Mouse (Mus musculus): ENCODE measurements around the gene Gm16434. TPM values are rescaled to one million over a fixed set of nuclear protein-coding genes. Genes with fewer than 3 reads are reported as not detected.
A peak's percentile ranks its signal among the peaks of the same experiment; 100 is the strongest.
"Not testable (repeated sequence)": the region's sequence is repeated elsewhere in the genome, so short reads cannot be mapped to it uniquely, and the experiment has no call there.

Gm16434 gene
- not detected in 2 replicates for polyA plus RNA-seq (2015; fragmentation: Nextera tagmentation; extraction: Ambion mirVana)

- not testable (repeated sequence) for H3K4me2 ChIP-seq (ENCODE audit: low read length); H3K27ac ChIP-seq (ENCODE audit: low read length); H3K27me3 ChIP-seq (replicated peaks; ENCODE audit: control insufficient read depth, insufficient read depth, low read length); H3K9ac ChIP-seq (replicated peaks; ENCODE audit: low read depth, low read length); H3K36me3 ChIP-seq (ENCODE audit: control insufficient read depth, insufficient read depth); H3K4me1 ChIP-seq (replicated peaks; ENCODE audit: control insufficient read depth, insufficient read depth, low read length); H3K9me3 ChIP-seq (ENCODE audit: control insufficient read depth, low read length); H3K4me3 ChIP-seq (replicated peaks; ENCODE audit: low read length); ATAC-seq
- whole genome bisulfite sequencing, result no CpG with 5 or more reads among the region's 2 CpGs
These were observed at the start of gene Gm16434 for GRCm38 (mm10) chr14:7194440-7194839. Gene Gm16434 (minus strand): TSS chr14:7194540.

DNA sequence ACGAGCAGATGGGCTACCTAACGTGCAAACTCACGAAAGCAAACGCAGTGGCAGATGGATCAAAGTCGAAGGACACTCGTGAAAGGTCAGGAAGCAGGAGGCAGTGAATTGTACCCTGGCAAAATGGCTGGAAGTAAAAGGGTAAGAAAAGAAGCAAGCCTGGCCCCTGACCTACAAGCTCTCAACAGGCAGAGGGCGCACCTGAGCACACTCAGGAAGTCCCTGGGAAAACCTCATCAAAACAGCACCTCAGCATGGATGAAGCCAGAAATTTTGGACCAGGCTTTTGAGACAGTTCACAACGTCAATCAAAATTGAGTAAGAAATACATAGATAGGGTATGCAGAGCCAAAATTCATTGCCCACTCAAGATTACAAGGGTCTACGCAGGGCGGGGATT lies 49.2 kb upstream of the Gm16434 start:
- not testable (repeated sequence) for H3K9ac ChIP-seq (replicated peaks; ENCODE audit: low read depth, low read length); H3K4me2 ChIP-seq (ENCODE audit: low read length); H3K27ac ChIP-seq (ENCODE audit: low read length); H3K4me1 ChIP-seq (replicated peaks; ENCODE audit: control insufficient read depth, insufficient read depth, low read length); H3K9me3 ChIP-seq (ENCODE audit: control insufficient read depth, low read length); H3K27me3 ChIP-seq (replicated peaks; ENCODE audit: control insufficient read depth, insufficient read depth, low read length); ATAC-seq; H3K36me3 ChIP-seq (ENCODE audit: control insufficient read depth, insufficient read depth); H3K4me3 ChIP-seq (replicated peaks; ENCODE audit: low read length)
- WGBS, result 1% methylated on average over 6 of the region's 10 CpGs

DNA sequence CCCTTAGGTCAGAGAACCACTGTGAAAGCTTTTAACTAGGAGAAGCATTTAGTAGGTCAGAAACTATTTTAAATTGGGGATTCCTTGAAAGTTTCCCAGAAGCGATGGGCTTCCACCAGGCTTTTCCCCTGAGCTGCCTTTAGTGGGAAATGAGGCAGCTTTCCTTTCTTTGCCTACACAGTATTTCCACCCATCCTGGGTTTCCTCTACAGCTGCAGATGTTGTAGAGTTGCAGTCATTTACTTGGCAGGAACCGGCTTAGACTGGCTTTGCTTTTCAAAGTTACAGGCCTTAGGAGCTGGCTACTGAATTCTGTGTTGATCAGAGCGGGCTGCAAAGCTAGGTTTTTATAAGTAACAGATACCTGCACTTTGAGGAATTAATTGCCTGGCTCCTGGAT lies 5.7 kb upstream of the Gm16434 start:
- WGBS, result 94% methylated on average over 2 of the region's 3 CpGs
- H3K36me3 ChIP-seq (ENCODE audit: control insufficient read depth, insufficient read depth); H3K9me3 ChIP-seq (ENCODE audit: control insufficient read depth, low read length); H3K4me2 ChIP-seq (ENCODE audit: low read length); H3K27me3 ChIP-seq (replicated peaks; ENCODE audit: control insufficient read depth, insufficient read depth, low read length); H3K4me1 ChIP-seq (replicated peaks; ENCODE audit: control insufficient read depth, insufficient read depth, low read length); H3K4me3 ChIP-seq (replicated peaks; ENCODE audit: low read length); H3K27ac ChIP-seq (ENCODE audit: low read length); H3K9ac ChIP-seq (replicated peaks; ENCODE audit: low read depth, low read length); ATAC-seq: not testable (repeated sequence)

DNA sequence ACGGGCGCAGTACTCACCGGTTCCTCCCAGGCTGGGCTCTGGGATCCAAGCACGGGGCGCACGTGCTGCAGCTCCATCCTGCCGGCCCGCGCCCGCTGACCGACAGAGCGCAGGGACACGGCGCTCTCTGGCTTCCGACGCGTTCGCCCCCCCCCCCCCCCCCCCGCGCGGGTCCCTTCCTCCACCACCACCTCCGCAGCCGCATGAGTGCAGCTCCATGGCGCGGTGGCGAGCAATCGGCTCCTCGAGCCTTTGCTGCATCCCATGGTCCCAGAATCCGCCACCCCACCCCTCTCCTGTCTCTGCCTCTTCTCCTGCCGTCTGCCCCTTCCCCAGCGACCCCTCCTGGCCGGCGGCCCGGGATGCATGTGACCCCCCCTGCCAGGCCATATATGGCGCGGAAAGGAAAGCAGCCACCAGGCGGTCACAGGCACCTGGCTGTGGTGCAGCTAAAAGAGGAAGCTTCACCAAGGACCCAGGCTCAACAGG lies 19.8 kb downstream of the Gm16434 start, which contains the start of gene Gm3512:
Gene Gm3512, minus strand, starts transcription at position 51 of the 489 bp plus-strand sequence.
- H3K36me3 ChIP-seq (ENCODE audit: control insufficient read depth, insufficient read depth); H3K9me3 ChIP-seq (ENCODE audit: control insufficient read depth, low read length); H3K27me3 ChIP-seq (replicated peaks; ENCODE audit: control insufficient read depth, insufficient read depth, low read length); H3K9ac ChIP-seq (replicated peaks; ENCODE audit: low read depth, low read length); H3K4me3 ChIP-seq (replicated peaks; ENCODE audit: low read length); H3K27ac ChIP-seq (ENCODE audit: low read length); H3K4me1 ChIP-seq (replicated peaks; ENCODE audit: control insufficient read depth, insufficient read depth, low read length); H3K4me2 ChIP-seq (ENCODE audit: low read length): not testable (repeated sequence)
- peak; percentile 61 for ATAC-seq
- no CpG with 5 or more reads among the region's 37 CpGs for WGBS

Other genes starting within 250 kb of the Gm16434 start
- gene Gm6356, start 220.7 kb downstream of the Gm16434 start, polyA plus RNA-seq (2015; fragmentation: Nextera tagmentation; extraction: Ambion mirVana), result not detected in 2 replicates
- 2.1 and 3.8 TPM in 2 replicates for gene Gm10406, start 167.1 kb downstream of the Gm16434 start, polyA plus RNA-seq (2015; fragmentation: Nextera tagmentation; extraction: Ambion mirVana)
- not detected in 2 replicates for gene Gm3685, start 149.6 kb downstream of the Gm16434 start, polyA plus RNA-seq (2015; fragmentation: Nextera tagmentation; extraction: Ambion mirVana)
- 4.6 and 6.6 TPM in 2 replicates for gene Gm3696, start 93.9 kb downstream of the Gm16434 start, polyA plus RNA-seq (2015; fragmentation: Nextera tagmentation; extraction: Ambion mirVana)
- not detected in 2 replicates for gene Gm6676, start 69.1 kb downstream of the Gm16434 start, polyA plus RNA-seq (2015; fragmentation: Nextera tagmentation; extraction: Ambion mirVana)
- 7.5 and 9.5 TPM in 2 replicates for gene Gm3512, start 20.0 kb downstream of the Gm16434 start, polyA plus RNA-seq (2015; fragmentation: Nextera tagmentation; extraction: Ambion mirVana)
- gene Gm3727, start 70.2 kb upstream of the Gm16434 start, polyA plus RNA-seq (2015; fragmentation: Nextera tagmentation; extraction: Ambion mirVana), result not detected in 2 replicates
- 5.4 and 5.5 TPM in 2 replicates for gene Gm3739, start 120.5 kb upstream of the Gm16434 start, polyA plus RNA-seq (2015; fragmentation: Nextera tagmentation; extraction: Ambion mirVana)
- gene Gm5797, start 137.9 kb upstream of the Gm16434 start, polyA plus RNA-seq (2015; fragmentation: Nextera tagmentation; extraction: Ambion mirVana), result not detected in 2 replicates
- not detected in 2 replicates for gene Gm8374, start 170.6 kb upstream of the Gm16434 start, polyA plus RNA-seq (2015; fragmentation: Nextera tagmentation; extraction: Ambion mirVana)